Mouse (Mus musculus) central nervous system, embryonic 14 days (tissue): Measurements from ENCODE around the gene Rad54l2. TPM values are rescaled to one million over a fixed set of nuclear protein-coding genes. Genes with fewer than 3 reads are reported as not detected.

ENCODE experiments used
- polyA plus RNA-seq: library from polyadenylated mRNA; depleted of rRNA; stranded (reverse); fragments of >200 nt; gene quantifications from 2 replicates; pipeline ENCODE4 v1.2.3, GENCODE M21; 2012; rRNA removed

Rad54l2 gene
- polyA plus RNA-seq: 13.4 and 13.8 TPM in 2 replicates

GRCm38 (mm10) chr9:106788812-106789321 lies at the start of gene Rad54l2:
Rad54l2 (minus strand) TSS chr9:106789194.

GRCm38 (mm10) chr9:106821618-106822380 lies 32.8 kb upstream of the Rad54l2 start, which contains the start of gene Dcaf1:
Dcaf1 (plus strand) TSS chr9:106821874.

DNA sequence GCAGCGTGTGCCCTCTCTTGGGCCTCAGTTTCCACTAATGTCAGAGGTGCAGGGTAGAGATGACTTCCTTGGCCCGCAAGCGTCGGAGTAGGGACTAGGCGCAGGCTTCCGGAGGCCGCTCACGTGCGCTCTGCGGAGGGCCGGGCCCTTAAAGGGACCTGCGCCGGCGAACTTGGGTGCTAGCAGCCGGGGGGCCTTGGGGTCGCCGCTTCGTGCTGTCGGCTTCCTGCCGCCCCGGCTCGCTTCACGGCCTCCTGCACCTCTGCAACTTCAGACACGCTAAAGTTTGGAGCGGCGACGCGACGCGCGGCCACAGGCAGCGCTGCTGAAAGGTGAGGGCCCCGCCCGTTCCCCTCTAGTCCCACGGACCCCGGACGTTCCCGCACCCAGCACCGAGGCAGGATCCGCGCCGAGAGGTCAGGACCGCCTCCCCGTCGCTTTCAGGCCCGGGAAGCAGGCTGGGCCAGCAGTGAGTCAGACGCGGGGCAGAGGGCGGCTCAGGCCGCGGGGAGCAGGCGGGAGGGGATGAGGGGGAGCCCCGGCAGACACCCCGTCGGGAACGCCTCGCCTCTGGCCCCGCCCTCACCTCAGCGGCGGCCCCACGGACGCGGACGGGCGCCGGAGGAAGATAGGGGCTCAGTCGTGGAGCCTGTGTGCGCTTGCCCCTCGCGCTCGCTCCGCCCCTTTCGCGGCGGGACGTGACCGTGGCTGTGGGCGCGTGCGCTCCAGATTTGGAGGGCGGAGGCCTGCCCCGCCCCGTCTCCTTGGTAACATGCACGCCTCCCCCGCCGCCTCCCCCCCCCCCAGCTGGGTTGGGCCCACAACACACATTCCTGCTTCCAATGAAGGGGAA lies 103.5 kb downstream of the Rad54l2 start, which contains the start of gene Tex264:
Gene Tex264 (minus strand): TSS at position 679 of the 853 bp plus-strand sequence.

GRCm38 (mm10) chr9:106655884-106656720 lies 132.9 kb downstream of the Rad54l2 start, which contains the start of gene Grm2:
Grm2 (minus strand) TSS chr9:106656082.

Other genes with a start within 250 kb of the Rad54l2 start
- not detected in 2 replicates for gene Iqcf3, start 227.6 kb downstream of the Rad54l2 start, polyA plus RNA-seq
- not detected in 2 replicates for gene Iqcf4, start 218.2 kb downstream of the Rad54l2 start, polyA plus RNA-seq
- not detected in 2 replicates for gene Iqcf6, start 162.6 kb downstream of the Rad54l2 start, polyA plus RNA-seq
- gene Grm2, start 133.1 kb downstream of the Rad54l2 start, polyA plus RNA-seq: 7.3 and 7.7 TPM in 2 replicates
- gene Tex264, start 103.3 kb downstream of the Rad54l2 start, polyA plus RNA-seq: 41.9 and 48.5 TPM in 2 replicates
- 26.6 and 32.3 TPM in 2 replicates for gene Dcaf1, start 32.7 kb upstream of the Rad54l2 start, polyA plus RNA-seq
- 34.1 and 38.8 TPM in 2 replicates for gene Rbm15b, start 98.2 kb upstream of the Rad54l2 start, polyA plus RNA-seq
- gene Manf, start 102.8 kb upstream of the Rad54l2 start, polyA plus RNA-seq: 66.3 and 77.0 TPM in 2 replicates